Mouse (Mus musculus) midbrain, postnatal 0 days (tissue): ENCODE measurements at regions not wholly inside any gene's neighbourhood (a gene's known extent, or its start where the extent isn't known, plus 50 kb on each side); places are given as distances from the start of the nearest gene placed in this dataset.

Source experiments
- ATAC-seq: fragments of 200-750 bp; cut with Nextera tagmentation; 2 replicates; pipeline ENCODE4 v1.8.0; 2017; ENCODE audit warnings: moderate number of reproducible peaks, mild to moderate bottlenecking, moderate TSS enrichment, moderate library complexity; ENCODE audit not compliant: low FRiP score
- DNase-seq: peaks from one replicate; pipeline ENCODE4 v3.0.0-alpha.2; 2015; ENCODE audit warnings: low spot score
- H3K27ac ChIP-seq: fragments of 300-500 bp; sonication (generic); 2 replicates; pipeline ENCODE4 v1.5.1; 2014; ENCODE audit warnings: low read depth, mild to moderate bottlenecking, low read length, mixed read lengths
- H3K27me3 ChIP-seq: fragments of 300-500 bp; sonication (generic); 2 replicates; pipeline ENCODE4 v1.6.1; 2014; ENCODE audit warnings: low read length, control low read depth, mixed read lengths; ENCODE audit not compliant: insufficient read depth
- H3K36me3 ChIP-seq: fragments of 300-500 bp; sonication (generic); 2 replicates; pipeline ENCODE4 v1.6.1; 2014; ENCODE audit warnings: low read length, control low read depth, mixed read lengths; ENCODE audit not compliant: insufficient read depth
- H3K4me1 ChIP-seq: fragments of 300-500 bp; sonication (generic); 2 replicates; pipeline ENCODE4 v1.6.1; 2014; ENCODE audit warnings: mild to moderate bottlenecking, control low read depth, antibody characterized with exemption, low read length, mixed read lengths; ENCODE audit not compliant: insufficient read depth
- H3K4me2 ChIP-seq: fragments of 300-500 bp; sonication (generic); 2 replicates; pipeline ENCODE4 v1.6.1; 2014; ENCODE audit warnings: low read depth, mild to moderate bottlenecking, low read length, mixed read lengths; ENCODE audit not compliant: poor library complexity, severe bottlenecking
- H3K4me3 ChIP-seq: fragments of 300-500 bp; sonication (generic); 2 replicates; pipeline ENCODE4 v1.5.1; 2014; ENCODE audit warnings: low read depth, mild to moderate bottlenecking, low read length, moderate library complexity
- H3K9ac ChIP-seq: fragments of 300-500 bp; sonication (generic); replicated peaks from 2 replicates; pipeline ENCODE4 v1.6.1; 2014; ENCODE audit warnings: mild to moderate bottlenecking, low read length, moderate library complexity, mixed read lengths; ENCODE audit not compliant: poor library complexity, severe bottlenecking
- H3K9me3 ChIP-seq: fragments of 300-500 bp; sonication (generic); 2 replicates; pipeline ENCODE4 v1.6.1; 2016; ENCODE audit warnings: low read length, control low read depth
- CTCF ChIP-seq: IDR thresholded peaks from 2 replicates; pipeline ENCODE4 v1.5.1; 2016; ENCODE audit warnings: antibody characterized with exemption, mild to moderate bottlenecking
- WGBS: fragments of 180-500 bp; shearing (Covaris S2); extraction: QIAGEN DNeasy Blood & Tissue Kit; methylation state at CpG from one replicate; pipeline ENCODE4 v1.1.7; 2014; 5-methylcytosine and 5-hydroxymethylcytosine counted together

- DNase-seq (no peak), ATAC-seq (no peak)
- H3K27ac ChIP-seq, result no peak overlapping the region
- H3K4me3 ChIP-seq, result no peak overlapping the region
- no peak overlapping the region for H3K9ac ChIP-seq
- H3K4me2 ChIP-seq, result no peak overlapping the region
- H3K27me3 ChIP-seq, result no peaks in the 10 kb centered on the region
- H3K9me3 ChIP-seq, result no peaks in the 10 kb centered on the region
- H3K4me1 ChIP-seq, result no peaks in the 10 kb centered on the region
- WGBS, result 88% methylated on average over 2 of the region's 2 CpGs
- no peaks in the 10 kb centered on the region for H3K36me3 ChIP-seq
- TF ChIP-seq CTCF, result no peak
Measured at GRCm38 (mm10) chr11:38386958-38387357, 1151.2 kb upstream of the Tenm2 start.

- no peak overlapping the region for H3K4me3 ChIP-seq
- no peak for ATAC-seq
- H3K27me3 ChIP-seq, result no peaks in the 10 kb centered on the region
- no peaks in the 10 kb centered on the region for H3K36me3 ChIP-seq
- TF ChIP-seq CTCF, result no peak
- H3K9ac ChIP-seq, result no peak overlapping the region
- H3K4me1 ChIP-seq, result no peaks in the 10 kb centered on the region
- no peaks in the 10 kb centered on the region for H3K9me3 ChIP-seq
- H3K27ac ChIP-seq, result no peak overlapping the region
- WGBS, result 49% methylated on average over 6 of the region's 6 CpGs
- H3K4me2 ChIP-seq, result no peak overlapping the region
- DNase-seq, result no peak
Measured at GRCm38 (mm10) chr11:38346442-38346841, 1110.7 kb upstream of the Tenm2 start.

GRCm38 (mm10) chr11:38335411-38335810 is 1099.6 kb upstream of the Tenm2 start:
- no peak for TF ChIP-seq CTCF
- no peak overlapping the region for H3K27ac ChIP-seq
- DNase-seq (peak; percentile 6), ATAC-seq (no peak)
- H3K9me3 ChIP-seq, result no peaks in the 10 kb centered on the region
- H3K27me3 ChIP-seq, result no peaks in the 10 kb centered on the region
- no peaks in the 10 kb centered on the region for H3K4me1 ChIP-seq
- H3K4me3 ChIP-seq, result no peak overlapping the region
- 88% methylated on average over 3 of the region's 3 CpGs for WGBS
- no peak overlapping the region for H3K9ac ChIP-seq
- no peaks in the 10 kb centered on the region for H3K36me3 ChIP-seq
- H3K4me2 ChIP-seq, result no peak overlapping the region

- Histone ChIP-seq H3K4me3 (no peak overlapping the region), H3K27me3 (no peaks in the 10 kb centered on the region), H3K4me2 (no peak overlapping the region), H3K27ac (no peak overlapping the region), H3K9me3 (no peaks in the 10 kb centered on the region), H3K9ac (no peak overlapping the region), H3K4me1 (no peaks in the 10 kb centered on the region), H3K36me3 (no peaks in the 10 kb centered on the region)
- no peak for TF ChIP-seq CTCF
- no peak for ATAC-seq
- DNase-seq, result no peak
Measured at GRCm38 (mm10) chr11:38297693-38298092, 1061.9 kb upstream of the Tenm2 start.

GRCm38 (mm10) chr11:38291289-38291688 is 1055.5 kb upstream of the Tenm2 start:
- H3K9me3 ChIP-seq, result no peaks in the 10 kb centered on the region
- no peak overlapping the region for H3K4me3 ChIP-seq
- no peak overlapping the region for H3K27ac ChIP-seq
- H3K27me3 ChIP-seq, result no peaks in the 10 kb centered on the region
- H3K4me2 ChIP-seq, result no peak overlapping the region
- DNase-seq (no peak), ATAC-seq (no peak)
- WGBS, result 74% methylated on average over 3 of the region's 3 CpGs
- TF ChIP-seq CTCF, result no peak
- H3K4me1 ChIP-seq, result no peaks in the 10 kb centered on the region
- no peaks in the 10 kb centered on the region for H3K36me3 ChIP-seq
- H3K9ac ChIP-seq, result no peak overlapping the region

GRCm38 (mm10) chr11:38280961-38281360 is 1045.2 kb upstream of the Tenm2 start:
- Histone ChIP-seq H3K9me3 (no peaks in the 10 kb centered on the region), H3K4me2 (no peak overlapping the region), H3K9ac (no peak overlapping the region), H3K4me3 (no peak overlapping the region), H3K27ac (no peak overlapping the region), H3K4me1 (no peaks in the 10 kb centered on the region), H3K36me3 (no peaks in the 10 kb centered on the region), H3K27me3 (no peaks in the 10 kb centered on the region)
- DNase-seq, result no peak
- no peak for ATAC-seq
- TF ChIP-seq CTCF, result no peak
- 86% methylated on average over 2 of the region's 2 CpGs for WGBS
